Mouse (Mus musculus) heart, embryonic 14.5 days (tissue): ENCODE measurements around the gene Jup. TPM values are rescaled to one million over a fixed set of nuclear protein-coding genes. Genes with fewer than 3 reads are reported as not detected.

ENCODE experiments used
- ATAC-seq: fragments of 200-750 bp; cut with Nextera tagmentation; 2 replicates; pipeline ENCODE4 v1.8.0; 2017; ENCODE audit warnings: low read depth, moderate TSS enrichment; ENCODE audit not compliant: insufficient number of reproducible peaks, insufficient read depth, low FRiP score
- H3K27ac ChIP-seq, 2 experiments: fragments of 200-500 bp in 1 of 2; fragments of 300-500 bp in 1 of 2; sonication (generic) in 1 of 2; replicated peaks in 1 of 2; 2 replicates each; pipeline ENCODE4 v1.5.1; 2012 to 2014; ENCODE audit warnings: low read depth in 2 of 2, low read length in 2 of 2, control low read depth in 1 of 2, mild to moderate bottlenecking in 1 of 2, mixed read lengths in 1 of 2; ENCODE audit not compliant: control insufficient read depth in 1 of 2, insufficient read depth in 1 of 2
- H3K27me3 ChIP-seq: fragments of 300-500 bp; sonication (generic); 2 replicates; pipeline ENCODE4 v1.6.1; 2014; ENCODE audit warnings: mild to moderate bottlenecking, low read length, control low read depth; ENCODE audit not compliant: control insufficient read depth, insufficient read depth
- H3K36me3 ChIP-seq: fragments of 300-500 bp; sonication (generic); 2 replicates; pipeline ENCODE4 v1.6.1; 2014; ENCODE audit warnings: mild to moderate bottlenecking, control low read depth, low read length, mixed read lengths; ENCODE audit not compliant: control insufficient read depth, insufficient read depth
- H3K4me1 ChIP-seq, 2 experiments: fragments of 200-500 bp in 1 of 2; fragments of 300-500 bp in 1 of 2; sonication (generic) in 1 of 2; 2 replicates each; pipeline ENCODE4 v1.6.1; 2012 to 2014; ENCODE audit warnings: low read length in 2 of 2, control low read depth in 1 of 2, mixed read lengths in 1 of 2; ENCODE audit not compliant: control insufficient read depth in 2 of 2, insufficient read depth in 2 of 2
- H3K4me2 ChIP-seq: fragments of 300-500 bp; sonication (generic); 2 replicates; pipeline ENCODE4 v1.6.1; 2014; ENCODE audit warnings: mild to moderate bottlenecking, low read length
- H3K4me3 ChIP-seq, 2 experiments: fragments of 200-500 bp in 1 of 2; fragments of 300-500 bp in 1 of 2; sonication (generic) in 1 of 2; 2 replicates each; pipeline ENCODE4 v1.5.1; 2012 to 2014; ENCODE audit warnings: low read length in 2 of 2, mild to moderate bottlenecking in 2 of 2, control low read depth in 1 of 2, low read depth in 1 of 2, moderate library complexity in 1 of 2; ENCODE audit not compliant: control insufficient read depth in 1 of 2, insufficient read depth in 1 of 2
- H3K9ac ChIP-seq: fragments of 300-500 bp; sonication (generic); 2 replicates; pipeline ENCODE4 v1.6.1; 2014; ENCODE audit warnings: mild to moderate bottlenecking, low read length
- H3K9me3 ChIP-seq: fragments of 300-500 bp; sonication (generic); 2 replicates; pipeline ENCODE4 v1.6.1; 2016; ENCODE audit warnings: low read length, control low read depth; ENCODE audit not compliant: control insufficient read depth
- WGBS: fragments of 180-500 bp; shearing (Covaris S2); extraction: QIAGEN DNeasy Blood & Tissue Kit; methylation state at CpG from one replicate; pipeline ENCODE4 v1.1.7; 2014; 5-methylcytosine and 5-hydroxymethylcytosine counted together
- polyA plus RNA-seq: library from polyadenylated mRNA; unstranded; fragments of >200 nt; fragmentation: Nextera tagmentation; extraction: Ambion mirVana; gene quantifications from 2 replicates; pipeline ENCODE4 v1.2.1, GENCODE M21; 2014

The Jup gene
- polyA plus RNA-seq, 1 experiment from 2014 or later, result 118 TPM

DNA sequence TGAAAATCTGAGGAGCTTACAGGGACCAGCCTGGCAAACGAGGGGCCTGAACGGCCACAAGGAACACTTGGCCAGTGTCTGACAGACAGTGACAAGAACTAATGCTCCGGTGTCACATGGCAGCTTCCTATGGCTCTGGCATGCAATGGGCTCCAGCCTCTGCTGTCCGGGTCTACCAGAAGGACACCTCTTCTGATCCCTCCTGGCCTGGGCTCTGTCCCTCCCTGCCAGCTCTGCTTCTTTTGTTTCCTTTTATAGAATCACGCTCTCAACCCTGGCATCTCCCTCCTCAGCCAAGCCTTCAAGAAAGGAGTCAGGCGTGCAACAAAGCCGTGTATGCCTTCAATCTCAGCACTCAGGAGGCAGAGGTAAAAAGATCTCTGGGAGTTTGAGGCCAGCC lies 32.5 kb upstream of the Jup start:
- ATAC-seq, result peak; percentile 14; the same call in 1 of the 2 replicates
- H3K27ac ChIP-seq, result peak overlapping the region; percentile 52 to 79
- no peaks in the 10 kb centered on the region for H3K27me3 ChIP-seq
- H3K4me3 ChIP-seq, result no peak overlapping the region
- H3K9ac ChIP-seq, result peak overlapping the region; percentile 18; the same call in 1 of the 2 replicates
- no peak overlapping the region for H3K4me2 ChIP-seq
- H3K9me3 ChIP-seq, result no peaks in the 10 kb centered on the region
- peaks cover 39 to 42% of the 10 kb centered on the region in 2 experiments for H3K4me1 ChIP-seq
- WGBS, result 35% methylated on average over 7 of the region's 7 CpGs
- peaks cover 45% of the 10 kb centered on the region for H3K36me3 ChIP-seq

- peaks cover 39 to 42% of the 10 kb centered on the region in 2 experiments for H3K4me1 ChIP-seq
- H3K9ac ChIP-seq, result peak overlapping the region; percentile 18; the same call in 1 of the 2 replicates
- H3K9me3 ChIP-seq, result no peaks in the 10 kb centered on the region
- WGBS, result 14% methylated on average over 9 of the region's 9 CpGs
- peak; percentile 28; the same call in 1 of the 2 replicates for ATAC-seq
- H3K4me2 ChIP-seq, result no peak overlapping the region
- peak overlapping the region; percentile 72 to 79 for H3K27ac ChIP-seq
- H3K36me3 ChIP-seq, result peaks cover 48% of the 10 kb centered on the region
- no peaks in the 10 kb centered on the region for H3K27me3 ChIP-seq
- H3K4me3 ChIP-seq, result no peak overlapping the region
Observed at GRCm38 (mm10) chr11:100428612-100429199, 31.1 kb upstream of the Jup start.

- no peaks in the 10 kb centered on the region for H3K9me3 ChIP-seq
- no peak overlapping the region for H3K27ac ChIP-seq
- ATAC-seq, result no peak
- H3K4me2 ChIP-seq, result no peak overlapping the region
- no peaks in the 10 kb centered on the region for H3K27me3 ChIP-seq
- H3K36me3 ChIP-seq, result peaks cover 55% of the 10 kb centered on the region
- H3K9ac ChIP-seq, result no peak overlapping the region
- H3K4me1 ChIP-seq, result peaks cover 35 to 37% of the 10 kb centered on the region in 2 experiments
- no peak overlapping the region for H3K4me3 ChIP-seq
- 64% methylated on average over 3 of the region's 3 CpGs for WGBS
Observed at GRCm38 (mm10) chr11:100426820-100427219, 29.3 kb upstream of the Jup start.

DNA sequence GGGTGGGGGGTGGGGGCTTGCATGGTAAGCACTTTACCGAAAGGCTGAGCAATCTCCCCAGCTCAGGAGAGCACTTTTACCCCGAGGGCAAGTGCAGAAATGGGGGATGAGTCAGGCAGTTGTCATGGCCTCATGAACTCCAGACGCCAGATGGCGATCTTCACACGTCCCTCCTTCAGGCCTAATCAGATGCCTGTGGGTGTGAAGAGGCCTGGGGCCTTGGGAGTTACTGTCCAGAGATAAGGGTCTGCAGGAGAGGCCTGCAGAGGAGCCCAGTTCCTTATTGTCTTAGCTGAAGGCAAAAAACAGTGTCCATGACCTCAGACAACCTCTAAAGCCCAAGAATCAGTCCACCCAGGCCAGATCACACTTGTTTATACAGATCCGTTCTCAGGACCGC lies 28.3 kb upstream of the Jup start:
- Histone ChIP-seq H3K27me3 (no peaks in the 10 kb centered on the region), H3K4me2 (no peak overlapping the region), H3K36me3 (peaks cover 61% of the 10 kb centered on the region), H3K27ac (no peak overlapping the region), H3K9me3 (no peaks in the 10 kb centered on the region), H3K4me3 (no peak overlapping the region), H3K9ac (peak overlapping the region; percentile 17; the same call in 1 of the 2 replicates), H3K4me1 (peaks cover 31 to 34% of the 10 kb centered on the region in 2 experiments)
- 12% methylated on average over 7 of the region's 7 CpGs for WGBS
- ATAC-seq, result no peak

DNA sequence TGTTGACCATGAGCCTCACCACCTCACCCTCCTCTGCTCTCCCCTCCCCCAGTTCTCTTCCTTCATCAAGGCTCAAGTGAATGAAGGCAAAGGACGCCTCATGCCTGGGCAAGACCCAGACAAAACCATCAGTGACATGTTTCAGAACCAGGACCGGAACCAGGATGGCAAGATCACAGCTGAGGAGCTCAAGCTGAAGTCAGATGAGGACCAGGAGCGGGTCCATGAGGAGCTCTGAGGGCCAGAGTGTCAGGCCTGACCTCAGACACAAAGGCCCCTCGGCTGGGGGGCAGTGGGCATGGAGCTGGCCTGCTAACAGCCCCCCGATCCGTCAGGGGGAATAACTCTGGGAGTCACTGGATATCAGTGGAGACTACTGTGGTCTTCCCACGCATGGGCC lies 26.3 kb upstream of the Jup start:
- peaks cover 58% of the 10 kb centered on the region for H3K36me3 ChIP-seq
- peaks cover 13 to 15% of the 10 kb centered on the region in 2 experiments for H3K4me1 ChIP-seq
- no peak overlapping the region for H3K4me2 ChIP-seq
- H3K27ac ChIP-seq, result no peak overlapping the region
- H3K27me3 ChIP-seq, result no peaks in the 10 kb centered on the region
- H3K4me3 ChIP-seq, result no peak overlapping the region
- no peak for ATAC-seq
- no peaks in the 10 kb centered on the region for H3K9me3 ChIP-seq
- H3K9ac ChIP-seq, result no peak overlapping the region
- 91% methylated on average over 7 of the region's 7 CpGs for WGBS

GRCm38 (mm10) chr11:100421537-100421936 lies 24.0 kb upstream of the Jup start:
- Histone ChIP-seq H3K4me1 (peaks cover 8 to 17% of the 10 kb centered on the region in 2 experiments), H3K9me3 (no peaks in the 10 kb centered on the region), H3K4me2 (no peak overlapping the region), H3K27me3 (no peaks in the 10 kb centered on the region), H3K27ac (no peak overlapping the region), H3K36me3 (peaks cover 59% of the 10 kb centered on the region), H3K4me3 (no peak overlapping the region), H3K9ac (no peak overlapping the region)
- no peak for ATAC-seq
- 88% methylated on average over 8 of the region's 8 CpGs for WGBS

GRCm38 (mm10) chr11:100414914-100415822 lies 17.6 kb upstream of the Jup start, which contains the start of gene Fkbp10:
TSS of gene Fkbp10 (plus strand) at chr11:100415697.
- Histone ChIP-seq H3K9ac (peak within 1 kb of the TSS; percentile 88), H3K36me3 (peaks cover 33% of the 10 kb centered on the region), H3K27me3 (no peaks in the 10 kb centered on the region), H3K4me3 (peak within 1 kb of the TSS; percentile 55 to 78), H3K4me1 (peaks cover 28 to 33% of the 10 kb centered on the region in 2 experiments), H3K27ac (peak within 1 kb of the TSS; percentile 93 to 97), H3K9me3 (no peaks in the 10 kb centered on the region), H3K4me2 (peak within 1 kb of the TSS; percentile 84)
- ATAC-seq, result peak; percentile 45
- under 1% methylated on average over 30 of the region's 31 CpGs for WGBS
